Mouse (Mus musculus) limb, embryonic 13.5 days (tissue): ENCODE data around the gene Ndufs7. TPM values are rescaled to one million over a fixed set of nuclear protein-coding genes. Genes with fewer than 3 reads are reported as not detected.

Source experiments
- ATAC-seq: fragments of 200-750 bp; cut with Nextera tagmentation; 2 replicates; pipeline ENCODE4 v1.8.0; 2017; ENCODE audit warnings: low read depth, moderate number of reproducible peaks, moderate TSS enrichment; ENCODE audit not compliant: low FRiP score
- H3K27ac ChIP-seq: fragments of 300-500 bp; sonication (generic); 2 replicates; pipeline ENCODE4 v1.5.1; 2015; ENCODE audit warnings: inconsistent platforms, mild to moderate bottlenecking, moderate library complexity
- H3K27me3 ChIP-seq: fragments of 300-500 bp; sonication (generic); 2 replicates; pipeline ENCODE4 v1.6.1; 2015; ENCODE audit warnings: mild to moderate bottlenecking, inconsistent platforms
- H3K36me3 ChIP-seq: fragments of 300-500 bp; sonication (generic); 2 replicates; pipeline ENCODE4 v1.6.1; 2015; ENCODE audit warnings: inconsistent platforms, mild to moderate bottlenecking, moderate library complexity
- H3K4me1 ChIP-seq: fragments of 300-500 bp; sonication (generic); 2 replicates; pipeline ENCODE4 v1.6.1; 2015; ENCODE audit warnings: inconsistent platforms
- H3K4me2 ChIP-seq: fragments of 300-500 bp; sonication (generic); replicated peaks from 2 replicates; pipeline ENCODE4 v1.6.1; 2015; ENCODE audit warnings: inconsistent platforms, mild to moderate bottlenecking, moderate library complexity
- H3K4me3 ChIP-seq: fragments of 300-500 bp; sonication (generic); 2 replicates; pipeline ENCODE4 v1.5.1; 2015; ENCODE audit warnings: moderate library complexity, mild to moderate bottlenecking, inconsistent platforms
- H3K9ac ChIP-seq: fragments of 300-500 bp; sonication (generic); 2 replicates; pipeline ENCODE4 v1.6.1; 2015; ENCODE audit warnings: mild to moderate bottlenecking, inconsistent platforms
- H3K9me3 ChIP-seq: fragments of 300-500 bp; sonication (generic); 2 replicates; pipeline ENCODE4 v1.6.1; 2016; ENCODE audit warnings: inconsistent platforms
- WGBS: fragments of 180-500 bp; shearing (Covaris S2); methylation state at CpG from one replicate; pipeline ENCODE4 v1.1.7; 2015; 5-methylcytosine and 5-hydroxymethylcytosine counted together
- microRNA-seq: library from miRNA; unstranded; fragments of <30 nt; microRNA quantifications from one replicate; pipeline ENCODE4, GENCODE M21; 2016
- polyA plus RNA-seq: library from polyadenylated mRNA; unstranded; fragments of >200 nt; fragmentation: Nextera tagmentation; extraction: Ambion mirVana; gene quantifications from 2 replicates; pipeline ENCODE4 v1.2.1, GENCODE M21; 2015

Ndufs7 gene
- polyA plus RNA-seq, 1 experiment from 2014 or later: 298 TPM

DNA sequence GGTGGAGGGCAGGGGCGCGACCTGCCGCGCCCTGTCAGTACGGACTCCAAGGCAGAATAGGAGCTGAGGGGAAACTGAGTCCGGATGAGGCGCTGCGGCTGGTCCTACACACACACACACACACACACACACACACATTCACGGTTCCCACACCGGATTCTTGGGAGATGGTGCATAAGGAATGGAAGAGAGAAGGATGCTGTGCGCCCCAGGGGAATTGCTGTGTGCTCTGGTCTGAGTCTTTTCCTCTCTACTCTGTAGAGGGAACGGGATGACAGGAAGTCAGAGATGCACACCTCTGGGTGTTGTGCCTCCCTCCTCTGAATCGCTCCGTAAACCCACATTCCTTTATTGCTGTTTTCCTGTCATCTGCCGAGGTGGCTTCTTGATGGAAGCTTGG lies 50.4 kb downstream of the Ndufs7 start:
- H3K4me1 ChIP-seq: peaks cover 40% of the 10 kb centered on the region
- peaks cover 77% of the 10 kb centered on the region for H3K27me3 ChIP-seq

DNA sequence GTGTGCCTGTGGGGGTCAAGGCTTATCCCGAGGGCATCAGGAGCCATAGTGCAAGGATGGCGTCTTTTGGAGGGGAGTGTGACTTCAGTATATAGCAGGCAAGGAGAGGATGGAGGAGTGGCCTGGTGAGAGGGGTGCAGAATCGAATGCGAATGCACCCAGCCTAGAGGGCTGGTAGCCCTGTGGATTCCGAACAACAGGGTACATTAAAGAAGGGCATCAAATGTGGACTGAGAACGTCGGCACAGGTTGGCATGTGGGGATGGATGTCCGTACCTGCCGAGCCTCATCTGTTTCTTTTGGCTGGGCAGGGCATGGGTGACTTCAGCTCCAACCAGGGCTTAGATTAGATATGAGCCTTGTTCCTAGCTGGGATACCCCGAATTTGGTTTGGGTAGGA lies 50.9 kb downstream of the Ndufs7 start:
- Histone ChIP-seq H3K9me3 (no peaks in the 10 kb centered on the region), H3K9ac (no peak overlapping the region), H3K27ac (no peak overlapping the region), H3K4me3 (no peak overlapping the region), H3K36me3 (peaks cover 3% of the 10 kb centered on the region), H3K4me1 (peaks cover 37% of the 10 kb centered on the region), H3K4me2 (peak overlapping the region; percentile 59; the same call in 1 of the 2 replicates), H3K27me3 (peaks cover 82% of the 10 kb centered on the region)
- ATAC-seq: no peak
- WGBS: 54% methylated on average over 10 of the region's 10 CpGs

More for the DNA sequence above, 50.4 kb downstream of the Ndufs7 start:
- Histone ChIP-seq H3K27ac (no peak overlapping the region), H3K36me3 (peaks cover 8% of the 10 kb centered on the region), H3K4me2 (peak overlapping the region; percentile 59), H3K4me3 (peak overlapping the region; percentile 37), H3K9ac (peak overlapping the region; percentile 58), H3K9me3 (no peaks in the 10 kb centered on the region)
- ATAC-seq: no peak
- 14% methylated on average over 15 of the region's 15 CpGs for WGBS

DNA sequence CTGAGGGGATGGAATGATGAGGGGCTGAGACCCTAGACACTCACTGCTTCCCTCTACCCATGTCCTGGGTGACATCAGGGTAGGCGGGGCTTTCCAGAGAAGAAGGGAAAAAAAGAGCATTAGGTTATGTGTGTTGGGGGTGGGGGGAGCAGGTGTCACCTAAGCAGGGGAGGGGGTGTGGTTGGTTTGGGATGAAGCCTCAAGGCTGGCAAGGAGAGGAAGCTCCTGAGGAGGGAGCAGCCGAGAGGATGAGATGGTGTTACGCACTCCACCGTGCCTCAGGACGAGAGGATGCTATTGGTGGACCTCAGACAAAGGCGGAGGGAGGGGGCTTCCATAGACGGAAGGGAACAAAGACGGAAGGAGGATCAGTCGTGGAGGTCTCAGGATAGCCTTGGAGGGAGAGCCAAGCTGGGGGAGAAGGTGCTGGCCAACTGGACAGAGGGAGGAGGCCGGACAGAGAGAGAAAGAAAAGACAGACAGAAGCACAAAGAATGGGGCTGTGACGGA lies 51.8 kb downstream of the Ndufs7 start:
- whole genome bisulfite sequencing: 25% methylated on average over 11 of the region's 11 CpGs
- Histone ChIP-seq H3K4me2 (no peak overlapping the region), H3K27ac (no peak overlapping the region), H3K27me3 (peaks cover 91% of the 10 kb centered on the region), H3K9ac (no peak overlapping the region; the same call in 1 of the 2 replicates), H3K36me3 (no peaks in the 10 kb centered on the region), H3K9me3 (no peaks in the 10 kb centered on the region), H3K4me3 (no peak overlapping the region), H3K4me1 (peaks cover 28% of the 10 kb centered on the region)
- ATAC-seq: no peak

DNA sequence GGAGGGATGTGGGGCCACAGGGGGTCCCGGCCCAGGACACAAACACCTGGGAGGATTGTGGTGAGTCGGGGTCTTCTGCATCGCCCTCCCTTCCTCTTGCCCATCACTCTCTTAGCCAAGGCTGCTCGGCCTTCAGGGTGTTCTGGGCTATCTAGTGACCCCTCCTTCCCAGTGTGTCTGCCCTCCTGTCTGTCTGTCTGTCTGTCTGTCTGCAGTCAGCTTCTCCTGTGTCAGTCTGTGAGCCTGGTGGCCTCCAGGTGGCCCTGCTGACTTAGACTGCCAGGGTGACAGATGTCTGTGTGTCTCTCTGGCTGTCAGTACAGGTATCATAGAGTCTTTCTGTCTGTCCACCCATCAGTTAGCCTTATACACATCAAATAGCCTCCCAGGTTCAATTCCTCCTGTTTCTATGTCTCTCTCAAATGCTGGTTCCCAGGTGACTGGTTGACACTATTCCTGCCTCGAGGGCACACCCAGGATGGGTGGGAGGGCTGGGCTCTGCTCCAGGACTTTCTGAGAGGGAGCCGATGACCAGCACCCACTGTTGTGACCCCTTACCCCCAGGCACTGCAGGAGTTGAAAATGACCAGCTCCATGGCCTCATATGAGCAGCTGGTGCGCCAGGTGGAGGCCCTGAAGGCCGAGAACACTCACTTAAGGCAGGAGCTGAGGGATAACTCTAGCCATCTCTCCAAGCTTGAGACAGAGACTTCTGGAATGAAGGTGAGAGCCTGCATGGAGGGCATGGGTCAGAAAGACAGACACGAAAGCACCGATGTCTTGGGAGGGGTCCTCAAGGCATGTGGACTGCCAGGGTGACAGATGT lies 52.5 kb downstream of the Ndufs7 start:
- WGBS: 78% methylated on average over 10 of the region's 10 CpGs
- no peak overlapping the region for H3K27ac ChIP-seq
- H3K4me2 ChIP-seq: no peak overlapping the region

DNA sequence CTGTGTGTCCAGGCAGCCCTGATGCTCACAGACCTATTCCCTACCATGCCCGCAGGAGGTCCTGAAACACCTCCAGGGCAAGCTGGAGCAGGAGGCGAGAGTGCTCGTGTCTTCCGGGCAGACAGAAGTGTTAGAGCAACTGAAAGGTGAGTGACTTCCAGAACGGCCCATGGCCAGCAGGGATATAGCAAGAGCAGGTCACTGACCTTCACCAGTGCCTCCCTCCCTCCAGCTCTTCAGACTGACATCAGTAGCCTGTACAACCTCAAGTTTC lies 53.1 kb downstream of the Ndufs7 start:
- H3K4me1 ChIP-seq: peaks cover 16% of the 10 kb centered on the region; the same call in 1 of the 2 replicates
- H3K27me3 ChIP-seq: peaks cover 99% of the 10 kb centered on the region
- H3K4me2 ChIP-seq: no peak overlapping the region
- ATAC-seq: no peak
- H3K9ac ChIP-seq: no peak overlapping the region
- no peaks in the 10 kb centered on the region for H3K36me3 ChIP-seq
- H3K9me3 ChIP-seq: no peaks in the 10 kb centered on the region
- H3K27ac ChIP-seq: no peak overlapping the region
- 54% methylated on average over 5 of the region's 5 CpGs for WGBS
- no peak overlapping the region for H3K4me3 ChIP-seq

More for the DNA sequence above, 52.5 kb downstream of the Ndufs7 start:
- Histone ChIP-seq H3K9ac (peak overlapping the region; percentile 4; the same call in 1 of the 2 replicates), H3K27me3 (peaks cover 98% of the 10 kb centered on the region), H3K9me3 (no peaks in the 10 kb centered on the region), H3K4me1 (peaks cover 22% of the 10 kb centered on the region), H3K36me3 (no peaks in the 10 kb centered on the region), H3K4me3 (no peak overlapping the region)
- no peak for ATAC-seq

DNA sequence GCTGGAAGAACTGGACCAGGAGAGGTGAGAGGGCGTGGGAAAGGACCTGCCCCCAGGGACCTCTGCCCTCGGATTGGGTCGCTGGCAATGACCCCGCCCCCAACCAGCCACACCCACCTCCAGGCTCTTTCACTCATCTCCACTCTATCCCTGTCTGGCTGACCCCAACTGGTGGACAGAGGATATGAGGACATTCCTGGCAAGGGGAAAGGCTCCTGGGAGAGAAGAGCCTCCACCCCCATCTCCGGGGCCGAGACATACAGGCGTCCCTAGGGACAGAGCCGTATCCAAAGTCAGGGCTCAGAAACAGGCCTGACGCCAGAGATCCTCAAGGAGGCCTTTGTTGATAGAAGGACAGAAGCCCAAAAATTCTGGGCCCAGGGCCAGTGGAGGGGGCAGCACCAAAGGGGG lies 53.6 kb downstream of the Ndufs7 start:
- ATAC-seq: no peak
- Histone ChIP-seq H3K4me1 (peaks cover 16% of the 10 kb centered on the region; the same call in 1 of the 2 replicates), H3K36me3 (no peaks in the 10 kb centered on the region), H3K27me3 (peaks cover 99% of the 10 kb centered on the region), H3K9ac (no peak overlapping the region), H3K27ac (no peak overlapping the region), H3K4me2 (no peak overlapping the region), H3K9me3 (no peaks in the 10 kb centered on the region), H3K4me3 (no peak overlapping the region)
- 11% methylated on average over 9 of the region's 9 CpGs for WGBS

DNA sequence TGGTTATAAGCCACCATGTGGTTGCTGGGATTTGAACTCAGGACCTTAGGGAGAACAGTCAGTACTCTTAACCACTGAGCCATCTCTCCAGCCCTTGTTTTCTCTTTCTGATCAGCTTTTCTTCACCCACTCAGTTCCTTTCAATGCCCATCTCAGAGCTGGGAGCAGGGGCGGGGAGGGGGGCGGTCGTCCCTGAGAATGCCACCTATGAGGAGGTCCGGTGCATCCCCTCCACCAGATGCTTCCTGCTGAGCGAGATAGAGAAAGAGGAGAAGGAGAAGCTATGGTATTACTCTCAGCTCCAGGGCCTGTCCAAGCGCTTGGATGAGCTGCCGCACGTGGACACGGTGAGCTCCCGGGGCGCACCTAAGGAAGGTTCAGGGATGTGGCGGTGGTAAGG lies 55.5 kb downstream of the Ndufs7 start:
- Histone ChIP-seq H3K9ac (no peak overlapping the region), H3K27ac (no peak overlapping the region), H3K9me3 (no peaks in the 10 kb centered on the region), H3K27me3 (peaks cover 95% of the 10 kb centered on the region), H3K4me2 (peak overlapping the region; percentile 35; the same call in 1 of the 2 replicates), H3K4me1 (peaks cover 8% of the 10 kb centered on the region; the same call in 1 of the 2 replicates), H3K36me3 (no peaks in the 10 kb centered on the region; the same call in none of the 2 replicates), H3K4me3 (peak overlapping the region; percentile 12; the same call in 1 of the 2 replicates)
- no peak for ATAC-seq
- 18% methylated on average over 12 of the region's 12 CpGs for WGBS

DNA sequence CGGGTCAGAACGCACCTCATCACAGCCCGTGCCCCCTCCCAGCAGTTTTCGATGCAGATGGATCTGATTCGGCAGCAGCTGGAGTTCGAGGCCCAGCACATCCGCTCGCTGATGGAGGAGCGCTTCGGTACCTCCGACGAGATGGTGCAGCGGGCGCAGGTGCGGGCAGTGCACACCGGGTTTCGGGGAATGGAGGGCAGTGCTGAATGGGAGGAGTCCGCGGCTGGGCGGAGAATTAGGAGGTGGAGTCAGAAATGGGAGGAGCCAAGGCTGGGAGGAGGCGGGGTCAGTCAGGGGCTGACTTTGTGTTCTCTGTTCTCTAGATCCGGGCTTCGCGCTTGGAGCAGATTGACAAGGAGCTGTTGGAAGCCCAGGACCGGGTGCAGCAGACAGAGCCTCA lies 55.9 kb downstream of the Ndufs7 start:
- Histone ChIP-seq H3K4me2 (peak overlapping the region; percentile 35; the same call in 1 of the 2 replicates), H3K27ac (no peak overlapping the region), H3K36me3 (no peaks in the 10 kb centered on the region; the same call in none of the 2 replicates), H3K9me3 (no peaks in the 10 kb centered on the region), H3K9ac (no peak overlapping the region), H3K27me3 (peaks cover 94% of the 10 kb centered on the region), H3K4me1 (peaks cover 6% of the 10 kb centered on the region; the same call in 1 of the 2 replicates), H3K4me3 (peak overlapping the region; percentile 12; the same call in 1 of the 2 replicates)
- 12% methylated on average over 25 of the region's 25 CpGs for WGBS
- no peak for ATAC-seq

Small RNAs within 50 kb of the gene (microRNA-seq; reads per million reads assigned to microRNA genes)
- gene Mir6911: not detected

Other genes starting within 250 kb of the Ndufs7 start
- 7.3 and 7.6 TPM in 2 replicates for gene Arhgap45, start 232.5 kb upstream of the Ndufs7 start, polyA plus RNA-seq
- gene Polr2e, start 209.3 kb upstream of the Ndufs7 start, polyA plus RNA-seq: 244 and 254 TPM in 2 replicates
- gene Gpx4, start 202.0 kb upstream of the Ndufs7 start, polyA plus RNA-seq: 462 and 477 TPM in 2 replicates
- gene Sbno2, start 143.6 kb upstream of the Ndufs7 start, polyA plus RNA-seq: 13.5 and 15.2 TPM in 2 replicates
- 17.1 and 17.4 TPM in 2 replicates for gene Stk11, start 133.3 kb upstream of the Ndufs7 start, polyA plus RNA-seq
- 456 and 475 TPM in 2 replicates for gene Atp5d, start 110.5 kb upstream of the Ndufs7 start, polyA plus RNA-seq
- 7.4 and 8.1 TPM in 2 replicates for gene Cbarp, start 108.3 kb upstream of the Ndufs7 start, polyA plus RNA-seq
- 22.9 and 23.2 TPM in 2 replicates for gene Midn, start 100.8 kb upstream of the Ndufs7 start, polyA plus RNA-seq
- gene Cirbp, start 83.1 kb upstream of the Ndufs7 start, polyA plus RNA-seq: 149 and 194 TPM in 2 replicates
- 9.7 and 11.0 TPM in 2 replicates for gene 1600002K03Rik, start 76.2 kb upstream of the Ndufs7 start, polyA plus RNA-seq
- gene Efna2, start 69.6 kb upstream of the Ndufs7 start, polyA plus RNA-seq: 39.5 and 40.4 TPM in 2 replicates
- gene Mum1, start 22.7 kb upstream of the Ndufs7 start, polyA plus RNA-seq: 94.7 and 96.9 TPM in 2 replicates
- 57.1 and 58.4 TPM in 2 replicates for gene Gamt, start 11.9 kb downstream of the Ndufs7 start, polyA plus RNA-seq
- 64.9 and 67.9 TPM in 2 replicates for gene Dazap1, start 12.4 kb downstream of the Ndufs7 start, polyA plus RNA-seq
- 908 and 936 TPM in 2 replicates for gene Rps15, start 43.3 kb downstream of the Ndufs7 start, polyA plus RNA-seq
- 3.3 and 3.8 TPM in 2 replicates for gene Apc2, start 46.9 kb downstream of the Ndufs7 start, polyA plus RNA-seq
- 50.7 and 51.2 TPM in 2 replicates for gene 2310011J03Rik, start 71.4 kb downstream of the Ndufs7 start, polyA plus RNA-seq
- 4.8 and 6.5 TPM in 2 replicates for gene Pcsk4, start 80.4 kb downstream of the Ndufs7 start, polyA plus RNA-seq
- gene Reep6, start 80.8 kb downstream of the Ndufs7 start, polyA plus RNA-seq: 6.1 and 6.3 TPM in 2 replicates
- 2.0 and 2.4 TPM in 2 replicates for gene Adamtsl5, start 99.3 kb downstream of the Ndufs7 start, polyA plus RNA-seq
- gene Plk5, start 107.3 kb downstream of the Ndufs7 start, polyA plus RNA-seq: 1.2 and 2.2 TPM in 2 replicates
- 9.2 and 9.5 TPM in 2 replicates for gene Mex3d, start 138.5 kb downstream of the Ndufs7 start, polyA plus RNA-seq
- 276 and 288 TPM in 2 replicates for gene Mbd3, start 150.4 kb downstream of the Ndufs7 start, polyA plus RNA-seq
- gene Uqcr11, start 157.7 kb downstream of the Ndufs7 start, polyA plus RNA-seq: 443 and 459 TPM in 2 replicates
- gene Tcf3, start 184.5 kb downstream of the Ndufs7 start, polyA plus RNA-seq: 153 and 157 TPM in 2 replicates
- gene Onecut3, start 245.7 kb downstream of the Ndufs7 start, polyA plus RNA-seq: not detected in 2 replicates